Mouse (Mus musculus): Measurements from ENCODE around the gene Synrg. TPM values are rescaled to one million over a fixed set of nuclear protein-coding genes. Genes with fewer than 3 reads are reported as not detected.

Synrg gene
- total RNA-seq, 4 experiments from 2014 or later = 49.3 to 73.8 (median 63.4) TPM

- no peak for DNase-seq
These were observed 114.4 kb downstream of the Synrg start for GRCm38 (mm10) chr11:84078601-84079000.

GRCm38 (mm10) chr11:84079361-84079760 is 115.1 kb downstream of the Synrg start:
- no peak for DNase-seq

DNA sequence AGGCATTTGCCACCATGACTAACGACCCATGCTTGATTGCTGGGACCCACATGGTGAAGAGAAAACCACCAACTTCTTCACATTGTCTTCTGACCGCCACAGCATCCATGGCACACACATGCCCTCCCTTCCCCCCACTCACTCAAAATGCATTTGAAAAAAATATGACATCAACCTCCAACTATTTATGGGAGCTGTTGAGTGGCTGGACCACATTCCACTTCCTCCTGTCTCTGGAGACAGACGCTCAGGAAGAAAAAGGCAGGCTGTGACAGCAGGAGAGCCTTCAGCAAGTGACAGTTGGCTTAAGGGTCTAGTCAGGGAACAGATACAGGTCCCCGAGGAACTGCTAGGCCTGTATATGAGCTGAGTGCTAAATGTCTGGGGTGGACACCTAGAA is 115.7 kb downstream of the Synrg start:
- no peak for DNase-seq

DNA sequence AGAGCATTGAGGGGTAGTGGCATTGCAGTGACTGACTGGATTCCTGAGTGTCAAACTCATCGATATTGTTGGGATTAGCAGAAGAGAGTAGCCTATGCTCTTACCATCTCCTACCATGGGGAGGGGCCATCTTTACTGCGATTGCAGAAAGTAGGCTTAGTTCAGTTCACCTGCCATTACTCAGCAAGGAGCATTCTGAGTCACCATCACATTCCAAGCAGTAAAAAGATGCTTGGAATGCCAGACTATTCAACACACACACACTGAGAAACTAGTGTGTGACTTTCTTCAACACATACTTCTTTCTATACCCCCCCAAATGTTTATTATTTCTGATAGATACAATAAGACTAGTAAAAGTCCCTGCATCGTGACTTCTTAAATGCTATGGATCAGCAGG is 116.1 kb downstream of the Synrg start:
- no peak for DNase-seq

DNA sequence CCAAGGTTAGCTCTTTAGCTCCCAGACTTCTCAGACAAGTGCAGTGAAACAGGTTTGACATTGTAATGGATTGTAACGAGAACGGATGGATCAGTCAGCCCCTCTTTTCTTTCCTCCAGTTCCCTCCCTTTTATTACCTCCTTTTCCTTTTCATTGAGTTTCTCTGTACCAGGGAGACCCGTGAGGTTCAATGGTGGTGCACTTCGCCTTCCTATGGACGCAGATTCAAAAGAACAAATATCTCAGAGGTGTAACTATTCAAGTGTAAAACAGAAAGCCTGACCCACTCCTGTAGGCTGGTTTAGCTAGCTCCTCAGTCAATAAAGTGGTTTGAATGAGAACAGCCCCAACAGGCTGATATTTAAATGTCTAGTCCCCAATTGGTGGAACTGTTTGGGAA is 117.7 kb downstream of the Synrg start:
- no peak for DNase-seq

GRCm38 (mm10) chr11:84090572-84090971 is 126.3 kb downstream of the Synrg start:
- no peak for DNase-seq

Other genes with a start within 250 kb of the Synrg start
- 1 to 10 TPM in 2 of 4 experiments, not detected in 2; 1.3 to 2.2 TPM for gene Wfdc21, start 217.5 kb upstream of the Synrg start, total RNA-seq (2022)
- 10 to 100 TPM; 15.7 to 22.4 (median 18.8) TPM for gene Heatr6, start 210.7 kb upstream of the Synrg start, total RNA-seq (2022)
- gene Hnf1b, start 114.4 kb upstream of the Synrg start, total RNA-seq (2022) = under 1 TPM in 2 of 4 experiments, not detected in 2; 0.11 to 0.12 TPM
- gene Ddx52, start 22.4 kb upstream of the Synrg start, total RNA-seq (2022) = 10 to 100 TPM; 18.8 to 26.6 (median 26.0) TPM
- gene Dusp14, start 104.8 kb downstream of the Synrg start, total RNA-seq (2022) = 10 to 100 TPM in 2 of 4 experiments, 1 to 10 TPM in 2; 5.7 to 16.5 (median 9.4) TPM
- 10 to 100 TPM; 13.6 to 33.0 (median 22.9) TPM for gene Tada2a, start 165.2 kb downstream of the Synrg start, total RNA-seq (2022)
- 100 to 1,000 TPM in 3 of 4 experiments, 10 to 100 TPM in 1; 81.4 to 339 (median 190) TPM for gene Acaca, start 165.2 kb downstream of the Synrg start, total RNA-seq (2022)
- gene Gm11437, start 203.0 kb downstream of the Synrg start, total RNA-seq (2022) = under 1 TPM in 1 of 4 experiments, not detected in 3; 0.38 TPM